Mouse (Mus musculus) cortical plate, adult 2 months (tissue): ENCODE measurements around the gene Eif5a2. TPM values are rescaled to one million over a fixed set of nuclear protein-coding genes. Genes with fewer than 3 reads are reported as not detected.

Source experiments
- H3K27ac ChIP-seq: fragments of 200-500 bp; 2 replicates; pipeline ENCODE4 v1.5.1; 2012; ENCODE audit warnings: low read length, control low read depth, inconsistent platforms; ENCODE audit not compliant: insufficient read depth
- H3K4me1 ChIP-seq: fragments of 200-500 bp; 2 replicates; pipeline ENCODE4 v1.6.1; 2011; ENCODE audit warnings: low read length; ENCODE audit not compliant: control insufficient read depth, insufficient read depth
- H3K4me3 ChIP-seq: fragments of 200-500 bp; 2 replicates; pipeline ENCODE4 v1.5.1; 2011; ENCODE audit warnings: mild to moderate bottlenecking, low read length, control low read depth; ENCODE audit not compliant: insufficient read depth
- CTCF ChIP-seq: fragments of 200-500 bp; IDR thresholded peaks from 2 replicates; pipeline ENCODE4 v1.5.1; 2011; ENCODE audit warnings: mild to moderate bottlenecking, control low read depth, low read length; ENCODE audit not compliant: insufficient read depth; ENCODE audit errors: extremely low read depth
- POLR2A ChIP-seq: fragments of 200-500 bp; IDR thresholded peaks from 2 replicates; pipeline ENCODE4 v1.6.1; 2011; ENCODE audit warnings: mild to moderate bottlenecking, low read length, control low read depth; ENCODE audit not compliant: insufficient read depth; ENCODE audit errors: extremely low read depth
- polyA plus RNA-seq: library from polyadenylated mRNA; depleted of rRNA; stranded (reverse); fragments of >200 nt; gene quantifications from 2 replicates; pipeline ENCODE4 v1.2.3, GENCODE M21; 2012; rRNA removed

Eif5a2 gene
- 24.6 and 26.2 TPM in 2 replicates for polyA plus RNA-seq

GRCm38 (mm10) chr3:28780994-28781393 lies at the start of gene Eif5a2:
TSS of gene Eif5a2 (plus strand) at chr3:28781276.
- H3K27ac ChIP-seq: no peak within 1 kb of the TSS
- TF ChIP-seq CTCF (no peak), POLR2A (peak; percentile 30; the same call in 1 of the 2 replicates)
- H3K4me3 ChIP-seq: peak within 1 kb of the TSS; percentile 11
- 0 out of 2 replicates have a peak, but pooled peaks cover 1% of the 10 kb centered on the region for H3K4me1 ChIP-seq

DNA sequence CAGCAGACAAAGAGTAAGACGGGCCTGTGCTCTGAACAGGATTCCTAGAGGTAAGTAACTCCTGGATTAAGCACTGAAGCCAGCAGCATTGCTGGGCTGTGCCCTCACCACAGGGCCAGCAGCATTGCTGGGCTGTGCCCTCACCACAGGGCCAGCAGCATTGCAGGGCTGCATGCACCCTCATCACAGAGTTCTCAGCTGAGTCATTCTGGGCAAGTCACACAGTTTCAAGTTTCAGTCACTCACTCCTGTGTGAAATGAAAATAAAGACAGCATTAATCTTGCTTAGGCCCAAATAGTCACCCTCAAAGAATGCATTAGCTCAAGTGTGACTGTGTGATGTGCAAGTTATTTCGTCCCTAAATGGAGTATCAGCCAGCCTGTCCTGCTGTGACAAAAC lies 46.4 kb upstream of the Eif5a2 start:
- no peaks in the 10 kb centered on the region for H3K4me1 ChIP-seq
- no peak for TF ChIP-seq CTCF
- no peak for TF ChIP-seq POLR2A
- no peak overlapping the region for H3K4me3 ChIP-seq
- no peak overlapping the region for H3K27ac ChIP-seq

- Histone ChIP-seq H3K27ac (no peak overlapping the region), H3K4me3 (no peak overlapping the region)
- no peak for TF ChIP-seq CTCF
- no peak for TF ChIP-seq POLR2A
Measured at GRCm38 (mm10) chr3:28736981-28737380, 44.1 kb upstream of the Eif5a2 start.

GRCm38 (mm10) chr3:28740353-28740752 lies 40.7 kb upstream of the Eif5a2 start:
- H3K4me1 ChIP-seq: no peaks in the 10 kb centered on the region
- TF ChIP-seq CTCF (no peak), POLR2A (no peak)
- no peak overlapping the region for H3K4me3 ChIP-seq
- no peak overlapping the region for H3K27ac ChIP-seq

More at GRCm38 (mm10) chr3:28736981-28737380, 44.1 kb upstream of the Eif5a2 start:
- H3K4me1 ChIP-seq: no peaks in the 10 kb centered on the region

DNA sequence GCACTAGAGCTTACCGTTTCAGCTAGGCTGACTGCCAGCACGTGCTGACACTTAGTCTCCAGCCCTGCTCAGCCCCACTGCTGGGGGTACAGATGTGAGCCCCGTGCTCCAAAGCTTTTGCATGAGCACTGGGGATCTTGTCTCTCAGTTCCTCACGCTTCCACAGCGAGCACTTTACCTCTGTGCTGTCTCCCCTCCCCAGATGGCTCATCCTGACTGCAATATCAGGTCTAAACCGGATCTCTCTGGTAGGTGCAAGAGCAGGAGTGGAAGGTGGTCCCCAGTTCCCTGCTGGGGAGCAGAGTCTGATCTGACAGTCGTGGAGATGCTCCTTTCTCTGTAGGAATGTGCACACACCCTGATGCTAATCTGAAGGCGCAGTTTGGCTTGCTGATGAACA lies 37.8 kb upstream of the Eif5a2 start:
- Histone ChIP-seq H3K27ac (no peak overlapping the region), H3K4me1 (no peaks in the 10 kb centered on the region), H3K4me3 (no peak overlapping the region)
- TF ChIP-seq POLR2A (no peak), CTCF (no peak)

DNA sequence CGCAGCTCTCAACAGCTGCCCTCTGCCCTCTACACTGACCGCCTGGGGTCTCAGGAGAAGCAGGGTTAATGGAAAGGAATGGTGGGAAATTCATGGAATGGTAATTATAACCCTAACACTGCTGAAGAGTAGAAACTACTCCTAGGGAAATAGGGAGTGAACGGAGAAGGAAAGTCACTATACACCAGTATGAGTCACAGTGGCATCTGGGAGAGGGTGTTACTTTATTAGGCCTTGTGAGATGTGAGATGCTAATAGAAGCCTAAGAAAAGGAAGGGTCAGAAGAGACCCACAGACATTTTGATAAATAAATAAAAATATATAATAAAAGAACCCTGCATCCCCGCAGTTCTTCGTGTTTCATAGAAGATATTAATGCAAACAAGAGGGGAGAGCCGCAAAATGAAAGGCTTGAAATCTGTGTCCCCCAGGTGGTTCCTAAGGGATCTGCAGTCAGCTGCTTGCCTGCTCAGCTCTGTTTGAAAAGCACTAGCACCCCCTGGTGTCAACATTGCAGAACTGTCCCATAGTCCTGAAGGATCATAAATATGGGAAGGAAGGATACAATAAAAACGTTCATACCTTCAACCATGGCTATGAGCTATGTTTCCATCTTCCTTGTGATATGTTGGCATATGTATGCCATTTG lies 35.1 kb upstream of the Eif5a2 start:
- Histone ChIP-seq H3K4me3 (no peak overlapping the region), H3K27ac (no peak overlapping the region), H3K4me1 (no peaks in the 10 kb centered on the region)
- TF ChIP-seq CTCF (peak; percentile 100), POLR2A (no peak)

GRCm38 (mm10) chr3:28748151-28748550 lies 32.9 kb upstream of the Eif5a2 start:
- Histone ChIP-seq H3K4me1 (no peaks in the 10 kb centered on the region), H3K4me3 (no peak overlapping the region), H3K27ac (no peak overlapping the region)
- no peak for TF ChIP-seq CTCF

- Histone ChIP-seq H3K4me1 (no peaks in the 10 kb centered on the region), H3K4me3 (no peak overlapping the region), H3K27ac (no peak overlapping the region)
- no peak for TF ChIP-seq POLR2A
- no peak for TF ChIP-seq CTCF
Measured at GRCm38 (mm10) chr3:28748956-28749355, 32.1 kb upstream of the Eif5a2 start.

DNA sequence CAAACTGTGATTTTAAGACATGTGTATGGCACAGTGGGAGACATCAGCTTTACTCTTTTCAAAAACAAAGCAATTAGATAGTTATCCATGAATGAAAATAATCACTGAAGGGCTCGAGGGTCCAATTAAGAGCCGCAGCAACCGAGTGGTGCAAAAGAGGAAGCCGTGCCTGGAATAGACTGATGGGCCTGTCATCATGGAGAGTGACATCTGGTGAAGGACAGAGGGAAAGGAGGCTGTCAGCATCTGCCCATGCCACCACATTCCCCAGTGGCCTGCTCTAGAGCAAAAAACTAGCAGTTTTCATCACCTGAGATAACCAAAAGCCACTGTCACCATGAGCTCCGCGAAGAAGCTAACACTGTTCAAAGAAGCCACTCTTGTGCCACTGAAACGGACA lies 25.6 kb upstream of the Eif5a2 start:
- TF ChIP-seq CTCF (no peak), POLR2A (no peak)
- Histone ChIP-seq H3K4me1 (no peaks in the 10 kb centered on the region), H3K4me3 (no peak overlapping the region), H3K27ac (no peak overlapping the region)

DNA sequence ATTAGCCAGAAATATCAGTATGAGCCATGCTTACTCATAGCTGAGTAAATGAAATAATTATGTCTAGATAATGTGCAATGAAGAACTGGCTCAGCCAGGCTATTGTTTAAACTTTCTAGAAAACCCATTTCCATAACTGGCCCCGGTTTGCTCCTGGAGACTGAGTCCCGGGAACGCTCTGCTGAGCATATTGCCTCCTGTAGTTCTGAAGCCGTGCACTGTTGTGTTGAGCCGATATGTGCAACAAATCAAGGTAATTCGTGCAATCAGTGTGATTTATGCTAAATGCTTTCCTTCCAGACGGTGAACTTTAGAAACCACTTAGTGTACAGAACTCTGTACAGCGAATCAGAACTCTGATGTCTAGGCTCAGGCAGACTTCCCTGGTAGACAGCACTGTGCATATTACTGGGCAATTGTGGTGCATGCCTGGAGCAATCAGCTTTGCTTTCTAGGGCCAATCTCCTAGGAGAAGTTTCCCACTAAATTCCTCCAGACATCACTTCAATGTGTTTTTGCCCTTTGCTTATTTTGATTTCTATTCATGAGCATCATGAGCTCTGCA lies 19.8 kb upstream of the Eif5a2 start:
- Histone ChIP-seq H3K4me1 (no peaks in the 10 kb centered on the region), H3K27ac (no peak overlapping the region), H3K4me3 (no peak overlapping the region)
- TF ChIP-seq CTCF (no peak), POLR2A (no peak)

DNA sequence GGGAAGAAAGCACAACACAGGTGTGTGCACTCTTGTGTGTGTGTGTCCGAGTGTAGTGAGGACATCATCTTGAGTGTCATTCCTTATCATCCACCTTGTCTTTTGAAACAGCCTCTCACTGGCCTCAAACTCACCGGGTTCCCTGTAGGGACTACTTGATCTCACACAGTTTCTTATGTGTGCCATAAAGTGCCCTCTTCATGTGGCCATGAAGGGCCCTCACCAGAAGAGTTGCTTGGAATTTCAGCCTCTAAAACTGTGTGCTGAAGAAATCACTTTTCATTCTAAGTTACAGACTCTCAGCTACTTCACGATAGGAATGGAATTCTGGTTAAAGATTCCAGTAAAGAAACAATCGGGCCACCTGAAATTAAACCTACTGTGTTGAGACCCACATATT lies 14.1 kb upstream of the Eif5a2 start:
- TF ChIP-seq POLR2A: no peak
- no peak overlapping the region for H3K27ac ChIP-seq

More for the DNA sequence above, 14.1 kb upstream of the Eif5a2 start:
- no peaks in the 10 kb centered on the region for H3K4me1 ChIP-seq
- H3K4me3 ChIP-seq: no peak overlapping the region
